Mouse (Mus musculus): ENCODE results near the gene Rybp. TPM values are rescaled to one million over a fixed set of nuclear protein-coding genes. Genes with fewer than 3 reads are reported as not detected.

The Rybp gene
- total RNA-seq, 2 experiments from 2014 or later = 3.9 to 5.1 TPM

- DNase-seq = no peak
These were observed 888 bp upstream of the Rybp start for GRCm38 (mm10) chr6:100288016-100288729.

GRCm38 (mm10) chr6:100286573-100287333, 532 bp downstream of the Rybp start:
- peak; percentile 78 for DNase-seq

GRCm38 (mm10) chr6:100285985-100286572, 1.2 kb downstream of the Rybp start:
- no peak for DNase-seq

GRCm38 (mm10) chr6:100278841-100279240, 8.4 kb downstream of the Rybp start:
- no peak for DNase-seq

- no peak for DNase-seq
These were observed 10.9 kb downstream of the Rybp start for GRCm38 (mm10) chr6:100276344-100276743.

GRCm38 (mm10) chr6:100275643-100276042, 11.6 kb downstream of the Rybp start:
- no peak for DNase-seq

- DNase-seq = no peak
These were observed 13.7 kb downstream of the Rybp start for GRCm38 (mm10) chr6:100273556-100273955.

GRCm38 (mm10) chr6:100271992-100272391, 15.3 kb downstream of the Rybp start:
- DNase-seq = no peak

GRCm38 (mm10) chr6:100270765-100271164, 16.5 kb downstream of the Rybp start:
- DNase-seq = no peak

- no peak for DNase-seq
These were observed 27.7 kb downstream of the Rybp start for GRCm38 (mm10) chr6:100259607-100260006.

GRCm38 (mm10) chr6:100258278-100258677, 29.0 kb downstream of the Rybp start:
- DNase-seq = no peak

- DNase-seq = no peak
These were observed 31.9 kb downstream of the Rybp start for GRCm38 (mm10) chr6:100255411-100255810.

- no peak for DNase-seq
These were observed 32.6 kb downstream of the Rybp start for GRCm38 (mm10) chr6:100254671-100255070.

GRCm38 (mm10) chr6:100244474-100244873, 42.8 kb downstream of the Rybp start:
- no peak for DNase-seq

GRCm38 (mm10) chr6:100235036-100235435, 52.2 kb downstream of the Rybp start:
- DNase-seq = no peak

- no peak for DNase-seq
These were observed 53.8 kb downstream of the Rybp start for GRCm38 (mm10) chr6:100233522-100233921.

GRCm38 (mm10) chr6:100233061-100233460, 54.2 kb downstream of the Rybp start:
- DNase-seq = no peak

- no peak for DNase-seq
These were observed 61.1 kb downstream of the Rybp start for GRCm38 (mm10) chr6:100226204-100226603.

- no peak for DNase-seq
These were observed 63.4 kb downstream of the Rybp start for GRCm38 (mm10) chr6:100223932-100224331.

- no peak for DNase-seq
These were observed 63.9 kb downstream of the Rybp start for GRCm38 (mm10) chr6:100223435-100223834.

- DNase-seq = no peak
These were observed 64.4 kb downstream of the Rybp start for GRCm38 (mm10) chr6:100222927-100223326.

GRCm38 (mm10) chr6:100221803-100222202, 65.5 kb downstream of the Rybp start:
- no peak for DNase-seq

GRCm38 (mm10) chr6:100220917-100221560, 66.2 kb downstream of the Rybp start:
- DNase-seq = no peak
